Mouse (Mus musculus) megakaryocyte, embryonic 14.5 days (primary cell): ENCODE data around the gene Olfr1246.

Source experiments
- FLI1 ChIP-seq: IDR thresholded peaks from 2 replicates; pipeline ENCODE4 v1.6.1; 2012; ENCODE audit warnings: low read length, inconsistent platforms, mixed read lengths
- GATA1 ChIP-seq: IDR thresholded peaks from 3 replicates; pipeline ENCODE4 v1.6.1; 2012; ENCODE audit warnings: mixed read lengths, low read length, inconsistent platforms, borderline replicate concordance

DNA sequence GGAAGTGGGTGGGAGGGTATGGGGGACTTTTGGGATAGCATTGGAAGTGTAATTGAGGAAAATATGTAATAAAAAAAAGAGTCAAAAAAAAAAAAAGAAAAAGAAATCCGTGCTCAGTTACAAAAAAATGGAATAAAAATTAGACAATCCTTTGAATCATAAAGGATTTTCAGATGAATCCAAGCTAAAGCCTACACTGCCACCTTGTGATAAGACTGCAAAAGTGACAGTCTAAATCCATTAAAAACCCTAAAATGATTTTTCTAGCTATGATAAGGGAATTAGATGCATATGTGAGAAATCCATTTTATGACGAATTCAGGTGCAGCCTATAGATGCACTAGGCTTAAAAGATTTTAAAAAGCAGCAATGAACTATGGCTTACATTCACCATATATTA, 48.4 kb downstream of the Olfr1246 start:
- TF ChIP-seq GATA1 (no peak), FLI1 (no peak)
